Mouse (Mus musculus) liver, adult 2 months (tissue): ENCODE measurements around the gene En1.

Experiments
- CTCF ChIP-seq: fragments of 200-500 bp; IDR thresholded peaks from 2 replicates; pipeline ENCODE4 v1.5.1; 2011; ENCODE audit warnings: low read depth, low read length, control low read depth
- POLR2A ChIP-seq: fragments of 200-500 bp; IDR thresholded peaks from 2 replicates; pipeline ENCODE4 v1.6.1; 2011; ENCODE audit warnings: low read length, control low read depth; ENCODE audit not compliant: insufficient read depth; ENCODE audit errors: extremely low read depth

DNA sequence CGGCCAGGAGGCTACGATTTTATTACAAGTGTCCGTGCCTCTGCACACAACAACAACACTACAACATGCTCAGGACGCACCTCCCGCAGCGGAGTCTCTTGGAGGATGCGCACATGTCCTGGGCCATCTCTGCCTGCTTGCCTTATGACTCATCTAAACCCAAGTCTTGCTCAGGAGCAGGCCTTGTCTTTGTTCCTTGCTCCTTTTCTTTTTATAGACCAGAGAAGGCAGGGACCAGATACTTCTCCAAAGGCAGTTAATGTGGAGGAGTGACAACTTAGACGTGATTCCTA lies 2.9 kb downstream of the En1 start:
- no peak for TF ChIP-seq CTCF
- no peak for TF ChIP-seq POLR2A
